Mouse (Mus musculus) T-helper 2 cell (primary cell): ENCODE data around the gene Sco2.

Experiments used
- in situ Hi-C: fragments of 300-600 bp; cut with MboI, MseI; formaldehyde crosslinking; loops from one replicate; pipeline ENCODE4 v1.15.1; 2025; ENCODE audit warnings: high pct_unique_total_duplicates

Sco2 gene

DNA sequence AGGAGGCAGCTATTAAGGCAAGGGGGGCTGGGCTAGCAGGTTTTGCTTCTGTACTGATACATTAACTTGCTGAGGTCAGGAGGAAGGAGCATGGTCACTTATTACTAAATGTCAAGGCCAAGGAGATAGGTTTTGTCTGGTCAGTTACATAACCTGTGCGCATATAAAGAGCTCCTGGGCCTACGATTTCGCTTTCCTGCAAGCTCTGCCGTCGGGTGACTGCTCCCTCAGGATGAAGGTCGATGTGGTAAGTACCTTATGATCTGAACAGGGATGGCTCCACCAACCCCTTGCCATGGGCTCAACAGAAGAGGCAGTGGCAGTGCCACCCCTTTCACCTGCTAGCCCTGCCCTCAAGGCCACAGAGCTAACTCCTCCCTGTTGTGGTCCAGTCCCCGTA is 39.4 kb downstream of the Sco2 start, which contains the start of gene Miox:
Miox (plus strand) TSS at position 128 of the 400 bp plus-strand sequence.
- in situ Hi-C loops: no loop called here

DNA sequence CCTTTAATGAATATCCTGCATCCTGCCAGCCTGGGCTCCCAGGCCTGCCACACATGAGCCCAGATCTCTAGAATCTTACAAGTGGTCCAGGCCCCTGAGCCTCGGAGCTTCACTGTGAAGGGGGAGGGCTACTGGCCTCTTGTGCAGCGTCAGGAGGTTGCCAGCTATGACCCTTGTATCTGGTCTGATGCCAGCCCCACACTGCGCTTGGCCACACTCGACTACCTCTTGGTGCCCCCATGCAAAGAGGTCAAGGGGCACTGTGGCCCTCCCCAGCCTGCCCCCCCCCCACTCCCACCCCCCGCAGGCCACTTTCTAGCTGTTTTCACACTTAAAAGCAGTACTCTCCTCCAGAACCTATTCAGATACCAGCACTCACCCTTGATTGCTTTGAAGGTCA is 47.2 kb downstream of the Sco2 start:
- in situ Hi-C loops: no loop called here

DNA sequence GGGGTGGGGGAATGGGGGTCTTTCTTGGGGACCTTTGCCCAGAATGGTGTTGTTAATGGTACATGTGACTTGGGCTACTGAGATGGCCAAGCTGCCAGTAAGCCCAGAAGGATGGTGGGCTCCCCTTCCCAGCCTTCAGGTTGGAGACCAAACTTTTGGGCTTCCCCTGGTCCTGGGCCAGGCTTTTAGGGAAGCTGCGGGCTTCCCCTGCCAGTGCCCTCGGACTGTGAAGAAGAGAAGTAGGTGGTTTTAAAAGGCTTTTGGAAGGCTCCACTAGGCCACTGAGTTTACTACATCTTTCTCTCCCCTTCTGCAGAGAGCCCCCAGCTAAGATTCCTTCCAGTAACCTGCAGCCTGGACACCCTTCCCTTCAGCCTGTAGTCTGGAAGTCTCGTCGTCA is 50.0 kb downstream of the Sco2 start:
- in situ Hi-C loops: no loop called here

DNA sequence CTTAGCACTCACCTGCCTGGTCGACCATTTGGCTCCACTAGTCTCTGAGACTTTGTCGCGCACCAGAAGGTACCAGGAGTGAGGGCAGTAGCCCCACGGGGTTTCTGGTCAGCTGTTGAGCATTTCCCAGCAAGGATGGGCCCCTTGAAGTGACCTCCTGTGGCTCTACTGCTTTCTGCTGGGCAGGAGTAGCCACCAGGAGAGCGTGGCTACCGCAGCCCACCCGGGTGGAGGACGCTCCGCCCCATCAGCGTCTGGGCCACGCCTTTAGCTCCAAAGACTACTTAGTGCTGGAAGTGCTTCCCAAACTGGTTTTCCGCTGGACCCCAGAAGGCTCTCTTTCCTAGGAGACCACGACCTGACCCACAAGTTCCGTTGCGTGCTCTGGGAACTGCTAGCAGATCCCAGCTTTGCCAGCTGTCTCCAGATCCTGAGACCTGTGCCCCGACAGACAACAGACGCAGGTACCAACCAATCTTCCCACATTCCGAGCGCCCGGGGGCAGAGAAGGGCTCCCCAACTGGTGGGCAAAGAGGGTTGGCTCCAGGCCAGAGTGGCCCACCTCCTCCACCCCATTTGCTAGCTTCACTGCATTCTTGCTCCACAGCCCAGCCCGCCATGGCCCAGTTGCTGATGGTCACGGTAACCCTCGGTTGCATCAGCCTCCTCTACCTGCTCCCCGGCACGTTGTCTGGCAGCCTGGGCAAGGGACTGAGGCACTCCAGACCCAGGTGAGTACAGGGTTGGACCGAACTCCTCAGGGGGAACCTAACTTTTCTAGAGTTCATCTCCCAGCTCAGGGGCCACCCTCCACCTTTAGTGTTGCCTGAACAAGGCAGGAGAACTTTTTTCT is 50.8 kb downstream of the Sco2 start, which contains the start of gene Adm2:
Adm2 (plus strand) TSS at position 51 of the 853 bp plus-strand sequence.
- in situ Hi-C loops: no loop called here
